Mouse (Mus musculus) large intestine, adult 2 months (tissue): ENCODE measurements at regions not wholly inside any gene's neighbourhood (a gene's known extent, or its start where the extent isn't known, plus 50 kb on each side); places are given as distances from the start of the nearest gene placed in this dataset.

Experiments used
- DNase-seq: peaks from one replicate; pipeline ENCODE4 v3.0.0-alpha.2; 2012; ENCODE audit warnings: low read depth, low spot score
- WGBS: fragments of 180-500 bp; shearing (Covaris S2); methylation state at CpG from one replicate; pipeline ENCODE4 v1.1.7; 2018; 5-methylcytosine and 5-hydroxymethylcytosine counted together

DNA sequence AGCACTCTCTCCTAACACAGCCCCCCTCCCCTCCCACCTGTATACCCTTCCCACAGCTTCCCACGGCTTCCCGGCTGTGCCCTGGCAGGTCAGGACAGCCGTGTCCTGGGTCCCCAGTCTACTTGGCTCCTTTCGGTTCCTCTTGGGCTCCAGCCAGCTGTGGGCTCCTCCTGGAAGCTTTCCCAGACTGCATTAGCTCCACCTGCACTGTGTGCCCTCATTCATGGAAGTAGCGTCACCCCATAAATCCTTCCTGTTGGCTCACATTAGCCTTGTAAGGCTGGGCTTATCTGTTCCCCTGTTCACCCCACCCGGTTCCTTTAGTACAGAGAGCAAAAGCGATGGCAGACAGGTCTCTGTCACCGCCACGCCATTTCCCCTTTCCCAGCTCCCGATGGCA, 188.7 kb downstream of the Cdc5l start:
- 24% methylated on average over 10 of the region's 10 CpGs for WGBS
- DNase-seq: peak; percentile 48

- DNase-seq: no peak
- 60% methylated on average over 7 of the region's 7 CpGs for WGBS
These were observed 190.4 kb downstream of the Cdc5l start for GRCm38 (mm10) chr17:45243103-45243502.

- no peak for DNase-seq
- WGBS: 91% methylated on average over 6 of the region's 6 CpGs
These were observed 191.5 kb downstream of the Cdc5l start for GRCm38 (mm10) chr17:45242076-45242475.

DNA sequence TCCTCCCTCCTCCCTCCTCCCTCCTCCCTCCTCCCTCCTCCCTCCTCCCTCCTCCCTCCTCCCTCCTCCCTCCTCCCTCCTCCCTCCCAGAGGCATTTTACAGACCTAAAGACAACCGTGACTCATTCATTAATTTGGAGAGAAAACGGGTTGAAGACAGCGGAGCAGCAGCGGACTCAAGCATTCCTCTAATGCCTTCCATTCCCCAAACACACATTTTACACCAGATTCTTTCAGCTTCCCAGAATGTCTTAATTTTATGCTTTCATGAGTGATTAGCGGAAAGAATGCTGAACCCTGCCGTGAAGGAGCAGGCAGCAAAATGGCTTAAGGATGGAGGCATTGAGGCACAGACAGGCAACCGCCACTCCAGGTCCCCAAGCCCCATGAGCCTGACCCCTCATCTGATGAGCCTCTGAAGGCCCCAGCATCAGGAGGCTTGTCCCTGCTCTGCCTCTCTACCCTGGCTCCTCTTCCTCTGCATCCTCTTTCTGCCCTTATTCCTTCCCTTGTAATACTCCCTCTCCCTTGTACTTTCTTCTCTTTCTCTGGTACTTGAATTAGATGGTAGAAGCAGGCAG, 192.5 kb downstream of the Cdc5l start:
- 71% methylated on average over 6 of the region's 7 CpGs for WGBS
- no peak for DNase-seq

GRCm38 (mm10) chr17:45240545-45240944, 193.0 kb downstream of the Cdc5l start:
- 60% methylated on average over 6 of the region's 6 CpGs for WGBS
- no peak for DNase-seq

DNA sequence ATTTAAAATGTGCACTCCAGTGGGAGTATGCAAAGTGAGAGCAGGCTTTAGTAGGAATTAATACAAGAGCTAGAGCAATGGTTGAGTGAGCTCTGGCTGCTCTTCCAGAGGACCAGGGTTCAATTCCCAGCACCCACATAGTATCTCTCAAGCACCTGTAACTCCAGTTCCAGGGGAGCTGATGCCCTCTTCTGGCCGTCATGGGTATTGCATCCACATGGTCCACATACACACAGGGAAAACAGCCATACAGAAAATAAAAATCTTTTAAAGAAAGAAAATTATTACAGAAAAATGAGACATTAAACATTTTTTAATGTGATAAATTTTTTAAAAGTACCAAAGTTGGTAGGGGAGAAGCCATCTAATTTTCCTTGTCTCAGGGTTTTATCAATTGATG, 196.3 kb downstream of the Cdc5l start:
- WGBS: 88% methylated on average over 1 of the region's 1 CpGs
- no peak for DNase-seq

- no peak for DNase-seq
- WGBS: 86% methylated on average over 7 of the region's 7 CpGs
These were observed 198.1 kb downstream of the Cdc5l start for GRCm38 (mm10) chr17:45235401-45235800.

GRCm38 (mm10) chr17:45232874-45233273, 200.7 kb downstream of the Cdc5l start:
- 47% methylated on average over 5 of the region's 5 CpGs for WGBS
- no peak for DNase-seq

- 29% methylated on average over 1 of the region's 1 CpGs for WGBS
- no peak for DNase-seq
These were observed 206.3 kb downstream of the Cdc5l start for GRCm38 (mm10) chr17:45227190-45227589.

DNA sequence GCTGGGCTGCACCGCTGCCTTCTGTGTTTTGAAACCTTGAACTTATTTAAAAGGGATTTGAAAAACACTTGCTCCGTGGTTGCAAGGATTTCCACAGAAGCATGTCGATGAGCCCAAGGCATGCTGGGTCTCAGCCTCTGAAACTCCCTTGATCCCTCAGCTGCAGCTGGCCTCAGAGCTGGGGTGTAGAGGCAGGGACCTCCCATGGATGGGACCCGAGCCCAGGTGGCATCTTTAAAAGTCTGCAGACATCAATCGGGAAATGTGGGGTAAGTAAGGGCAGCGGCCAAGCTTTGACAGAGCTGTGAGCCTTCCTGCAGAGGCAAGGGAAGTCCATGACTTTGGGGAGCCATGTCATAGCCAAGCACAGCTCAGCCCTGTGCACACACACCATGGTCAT, 207.1 kb downstream of the Cdc5l start:
- no peak for DNase-seq
- 63% methylated on average over 6 of the region's 6 CpGs for WGBS

DNA sequence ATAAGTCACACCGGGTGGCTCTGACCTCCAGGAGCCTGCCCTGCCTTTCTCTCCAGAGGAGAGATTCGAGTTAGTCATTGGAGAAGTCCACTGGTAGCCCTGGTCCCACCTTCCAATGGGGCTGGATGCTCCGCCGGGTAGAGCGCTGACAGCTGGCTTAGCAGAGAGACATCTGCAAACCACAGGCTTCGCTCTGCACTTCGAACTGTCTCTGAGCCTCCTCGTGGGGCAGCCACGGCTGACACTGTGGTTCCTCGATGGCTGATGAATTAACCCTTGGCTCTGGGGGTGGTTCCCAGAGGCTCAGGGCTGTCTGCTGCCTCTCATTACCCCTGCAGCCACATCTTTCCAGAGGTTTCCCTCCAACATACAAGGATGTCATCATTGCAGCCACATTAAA, 211.9 kb downstream of the Cdc5l start:
- WGBS: 65% methylated on average over 10 of the region's 10 CpGs
- no peak for DNase-seq

DNA sequence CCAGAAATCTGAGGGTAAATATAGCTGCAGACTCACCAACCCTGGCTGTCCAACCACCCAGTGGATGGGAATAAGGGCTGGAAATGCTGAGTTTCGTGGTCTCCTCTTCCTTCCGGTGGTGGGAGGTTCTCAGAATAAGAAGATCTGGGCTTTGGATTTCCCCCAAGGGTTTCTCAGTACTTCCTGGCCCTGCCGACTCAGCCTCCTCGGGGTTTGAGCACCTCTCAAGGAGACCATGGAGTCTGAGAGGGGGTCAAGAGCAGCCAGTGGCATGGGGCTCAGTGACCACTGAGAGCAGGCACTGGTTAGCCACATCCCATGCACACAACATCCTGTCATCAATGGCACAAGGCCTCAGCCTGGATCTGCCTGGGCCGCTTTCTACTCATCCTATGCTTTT, 216.4 kb downstream of the Cdc5l start:
- no peak for DNase-seq
- WGBS: 76% methylated on average over 5 of the region's 5 CpGs

GRCm38 (mm10) chr17:45215067-45216049, 218.2 kb downstream of the Cdc5l start:
- DNase-seq: no peak
- WGBS: 57% methylated on average over 15 of the region's 15 CpGs

DNA sequence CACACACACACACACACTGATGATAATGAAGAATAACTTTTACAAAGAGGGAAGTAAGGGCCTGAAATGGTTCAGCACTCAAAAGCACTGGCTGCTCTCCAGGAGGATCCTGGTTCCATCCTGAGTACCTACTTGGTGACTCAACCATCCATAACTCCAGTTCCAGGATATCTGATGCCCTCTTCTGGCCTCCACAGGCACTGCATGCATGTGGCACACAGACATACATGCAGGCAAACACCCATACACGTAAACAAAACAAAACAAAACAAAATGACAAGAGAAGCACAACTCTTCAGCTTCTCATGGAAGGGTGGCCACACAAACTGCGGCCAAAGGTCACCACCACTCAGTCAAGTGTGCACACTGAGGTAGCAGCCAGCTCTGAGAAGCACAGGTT, 222.6 kb downstream of the Cdc5l start:
- 88% methylated on average over 2 of the region's 2 CpGs for WGBS
- DNase-seq: no peak

- 84% methylated on average over 3 of the region's 3 CpGs for WGBS
- DNase-seq: no peak
These were observed 224.2 kb downstream of the Cdc5l start for GRCm38 (mm10) chr17:45209387-45209663.

DNA sequence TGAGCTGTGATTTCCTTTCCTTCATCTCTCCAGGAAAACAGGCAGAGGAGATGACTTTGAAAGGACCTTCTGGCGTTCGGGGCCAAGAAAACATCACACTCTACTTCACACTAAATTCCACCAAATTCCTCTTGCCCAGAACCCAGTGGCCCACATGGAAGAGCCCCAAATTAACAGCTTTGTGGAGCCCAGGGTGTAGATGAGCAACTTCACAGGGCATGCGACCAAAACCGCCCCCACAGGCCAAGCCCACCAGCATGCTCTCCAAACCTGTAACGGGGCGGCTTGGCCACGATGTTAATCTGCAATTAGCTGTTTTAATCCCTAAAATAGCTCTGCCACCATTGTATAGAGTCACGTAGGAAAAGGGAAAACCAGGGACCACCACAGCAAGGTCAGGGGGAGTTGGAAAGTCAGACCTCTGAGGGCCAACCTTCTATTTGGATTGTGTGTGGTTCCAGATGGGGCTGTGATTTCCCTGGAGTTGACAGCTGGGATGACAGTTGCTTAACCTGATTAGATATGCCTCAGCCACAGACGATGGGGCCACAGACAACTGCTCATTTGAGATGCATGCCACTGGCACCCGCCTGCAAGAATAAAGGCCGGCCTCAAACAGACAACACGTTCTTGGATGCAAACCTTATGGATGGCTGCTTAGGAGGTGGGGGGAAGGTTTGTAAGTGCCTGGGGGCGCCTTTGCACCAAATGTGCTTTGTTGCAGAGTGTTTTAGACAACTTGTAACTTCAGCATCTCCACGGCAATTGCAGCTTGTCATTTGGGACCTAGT, 224.7 kb downstream of the Cdc5l start:
- DNase-seq: no peak
- 80% methylated on average over 14 of the region's 14 CpGs for WGBS

DNA sequence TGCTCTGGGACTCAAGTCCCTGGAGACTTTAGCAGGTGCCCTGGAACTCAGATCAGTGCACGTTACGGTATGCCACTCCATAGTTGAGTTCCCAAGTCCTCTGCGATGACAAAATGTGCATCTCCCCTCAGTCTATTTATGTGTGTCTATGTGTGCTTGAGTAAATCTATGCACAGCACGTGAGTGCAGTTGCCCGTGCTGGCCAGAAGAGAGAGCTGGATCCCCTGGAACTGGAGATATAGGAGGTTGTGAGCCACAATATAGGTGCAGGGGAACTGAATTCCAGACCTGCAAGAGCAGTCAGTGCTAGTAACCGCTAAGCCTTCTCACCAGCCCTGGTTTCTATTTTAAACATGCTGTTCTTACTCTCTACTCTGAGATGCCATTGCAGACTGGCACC, 237.8 kb downstream of the Cdc5l start:
- DNase-seq: no peak
- WGBS: 94% methylated on average over 6 of the region's 6 CpGs

DNA sequence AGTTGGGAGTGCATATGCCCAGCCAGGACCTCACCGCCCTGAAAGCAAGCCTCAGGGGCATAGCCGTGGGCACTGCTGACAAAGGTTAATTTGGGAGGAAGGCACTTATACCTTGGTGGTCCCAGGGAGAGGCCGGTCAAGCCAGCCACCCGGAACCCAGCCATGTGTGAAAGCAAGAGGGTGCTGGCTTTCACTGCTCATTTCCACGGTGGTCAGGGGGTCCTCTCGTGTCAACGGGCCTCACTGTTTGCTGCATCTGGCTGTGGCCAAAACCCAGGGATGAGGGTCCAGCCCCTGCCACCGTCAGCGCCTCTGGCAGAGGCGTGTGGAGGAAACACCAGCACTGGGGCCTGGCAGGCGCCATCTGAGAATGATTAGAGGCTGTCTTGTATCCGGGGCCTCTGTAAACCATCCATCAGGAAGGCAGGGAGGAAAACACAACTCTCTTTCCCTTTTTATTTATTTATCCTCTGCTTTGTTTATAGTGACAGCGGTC, 238.7 kb downstream of the Cdc5l start:
- WGBS: 60% methylated on average over 13 of the region's 13 CpGs
- DNase-seq: no peak

- DNase-seq: no peak
- 67% methylated on average over 11 of the region's 11 CpGs for WGBS
These were observed 240.0 kb downstream of the Cdc5l start for GRCm38 (mm10) chr17:45193456-45194025.

DNA sequence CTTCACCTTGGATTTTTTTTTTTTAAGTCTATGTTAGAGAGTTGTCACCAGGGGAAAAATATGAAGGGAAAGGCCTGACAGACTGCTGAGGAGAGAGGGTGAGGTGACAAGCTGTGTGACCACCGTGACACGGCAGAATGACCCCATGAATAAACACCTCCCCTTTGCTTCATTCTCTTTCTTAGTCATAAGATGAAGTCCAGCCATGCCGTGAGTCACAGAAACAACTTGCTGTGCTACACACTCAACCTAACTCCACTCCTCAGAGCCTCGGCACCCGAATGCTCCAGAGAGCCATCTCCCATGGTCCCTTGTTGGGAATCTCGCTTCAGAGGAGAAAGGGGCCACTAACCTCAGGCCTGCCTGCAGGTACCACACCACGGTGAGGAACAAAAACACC, 246.1 kb downstream of the Cdc5l start:
- DNase-seq: no peak
- WGBS: 75% methylated on average over 7 of the region's 7 CpGs
